Mouse (Mus musculus) forebrain, embryonic 12.5 days (tissue): ENCODE measurements at regions not wholly inside any gene's neighbourhood (a gene's known extent, or its start where the extent isn't known, plus 50 kb on each side); places are given as distances from the start of the nearest gene placed in this dataset.

ENCODE experiments used
- ATAC-seq: fragments of 200-750 bp; cut with Nextera tagmentation; 2 replicates; pipeline ENCODE4 v1.8.0; 2017; ENCODE audit warnings: moderate TSS enrichment; ENCODE audit not compliant: low FRiP score
- H3K27ac ChIP-seq: fragments of 300-500 bp; sonication (generic); 2 replicates; pipeline ENCODE4 v1.5.1; 2016; ENCODE audit warnings: mild to moderate bottlenecking
- H3K27me3 ChIP-seq: fragments of 300-500 bp; sonication (generic); 2 replicates; pipeline ENCODE4 v1.6.1; 2016; ENCODE audit warnings: mild to moderate bottlenecking
- H3K36me3 ChIP-seq: fragments of 300-500 bp; sonication (generic); replicated peaks from 2 replicates; pipeline ENCODE4 v1.6.1; 2016; ENCODE audit warnings: mild to moderate bottlenecking
- H3K4me1 ChIP-seq: fragments of 300-500 bp; sonication (generic); 2 replicates; pipeline ENCODE4 v1.6.1; 2016
- H3K4me2 ChIP-seq: fragments of 300-500 bp; sonication (generic); 2 replicates; pipeline ENCODE4 v1.6.1; 2016; ENCODE audit warnings: mild to moderate bottlenecking, moderate library complexity
- H3K4me3 ChIP-seq: fragments of 300-500 bp; sonication (generic); replicated peaks from 2 replicates; pipeline ENCODE4 v1.5.1; 2016; ENCODE audit warnings: mild to moderate bottlenecking
- H3K9ac ChIP-seq: fragments of 300-500 bp; sonication (generic); 2 replicates; pipeline ENCODE4 v1.6.1; 2016; ENCODE audit warnings: mild to moderate bottlenecking
- H3K9me3 ChIP-seq: fragments of 300-500 bp; sonication (generic); 2 replicates; pipeline ENCODE4 v1.6.1; 2016
- WGBS: fragments of 180-500 bp; shearing (Covaris S2); methylation state at CpG from one replicate; pipeline ENCODE4 v1.1.7; 2016; 5-methylcytosine and 5-hydroxymethylcytosine counted together

DNA sequence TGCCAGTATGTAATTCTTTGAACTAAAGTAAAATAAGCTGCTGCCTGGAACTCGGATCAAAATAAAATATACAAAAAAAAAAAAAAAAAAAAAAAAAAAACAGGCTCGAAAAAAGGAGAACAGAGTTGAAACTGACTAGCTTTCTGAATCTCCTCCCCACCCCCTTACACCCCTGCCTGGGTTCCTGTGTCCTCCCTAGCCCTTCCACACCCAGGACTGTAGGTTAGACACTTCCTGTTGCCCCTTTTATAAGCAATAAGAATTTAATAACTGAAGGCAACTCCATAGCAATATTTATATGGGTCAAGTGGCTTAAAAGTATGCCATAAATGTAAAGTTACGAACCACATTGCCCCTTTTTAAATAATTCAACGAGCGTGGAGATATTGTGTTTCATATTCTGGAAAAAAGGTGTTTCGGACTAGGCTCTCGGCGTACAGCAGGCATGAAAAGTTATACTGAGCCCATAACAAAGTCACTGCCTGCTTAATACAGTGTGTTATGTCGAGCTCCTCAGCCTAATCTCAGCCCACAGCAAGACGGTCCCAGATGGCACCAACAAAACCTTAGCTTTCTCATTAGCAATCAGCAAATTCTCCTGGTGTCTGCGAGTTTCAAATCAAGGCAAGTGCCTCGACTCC is 349.0 kb upstream of the Mki67 start:
- WGBS = 66% methylated on average over 12 of the region's 12 CpGs
- Histone ChIP-seq H3K4me3 (no peak overlapping the region), H3K9ac (no peak overlapping the region), H3K4me1 (peaks cover 21% of the 10 kb centered on the region), H3K27ac (no peak overlapping the region), H3K4me2 (no peak overlapping the region), H3K9me3 (no peaks in the 10 kb centered on the region), H3K27me3 (peaks cover 25% of the 10 kb centered on the region), H3K36me3 (no peaks in the 10 kb centered on the region)
- ATAC-seq = no peak

DNA sequence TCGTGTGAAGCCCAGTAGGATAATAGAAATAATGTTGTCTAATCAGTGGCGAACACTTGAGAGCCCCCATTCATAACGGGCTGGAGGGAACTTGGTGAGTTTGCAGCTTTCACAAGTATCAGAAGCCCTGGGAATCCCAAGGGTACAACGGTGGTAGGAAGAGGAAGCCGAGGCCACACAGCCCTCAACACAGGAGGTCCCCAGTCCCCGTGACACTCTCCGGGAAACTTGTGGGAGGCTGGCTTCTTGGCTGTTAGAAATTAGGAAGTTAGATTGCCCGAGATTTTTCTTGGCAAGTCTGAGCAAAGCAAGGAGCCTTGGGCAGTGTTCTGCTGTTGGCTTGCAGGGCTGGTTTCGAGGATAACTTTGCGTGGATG is 349.5 kb upstream of the Mki67 start:
- Histone ChIP-seq H3K27ac (no peak overlapping the region), H3K36me3 (no peaks in the 10 kb centered on the region), H3K4me1 (peaks cover 18% of the 10 kb centered on the region), H3K27me3 (peaks cover 27% of the 10 kb centered on the region), H3K4me3 (no peak overlapping the region), H3K9me3 (no peaks in the 10 kb centered on the region), H3K4me2 (no peak overlapping the region), H3K9ac (no peak overlapping the region)
- WGBS = 42% methylated on average over 10 of the region's 10 CpGs
- ATAC-seq = no peak

DNA sequence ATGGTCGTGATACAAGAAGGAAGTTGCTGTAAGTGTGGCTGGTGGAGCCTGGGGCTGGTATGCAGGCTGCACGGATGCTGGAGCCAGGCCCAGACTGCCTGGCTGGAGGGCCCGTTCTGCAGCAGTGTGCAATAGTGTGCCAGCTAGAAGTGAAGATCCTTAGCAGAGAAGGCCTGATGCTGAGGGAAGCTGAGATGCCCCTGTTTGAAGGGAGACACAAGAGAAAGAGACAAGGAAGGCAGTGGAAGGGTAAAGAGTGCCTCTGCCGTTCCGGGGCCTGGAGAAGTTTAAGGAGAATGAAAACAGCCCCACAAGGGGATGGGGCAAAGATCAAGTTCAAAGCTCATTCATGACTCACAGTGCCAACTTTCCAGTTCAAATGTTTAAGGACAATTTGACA is 354.7 kb upstream of the Mki67 start:
- Histone ChIP-seq H3K27ac (no peak overlapping the region), H3K9me3 (no peaks in the 10 kb centered on the region), H3K36me3 (no peaks in the 10 kb centered on the region), H3K4me2 (no peak overlapping the region), H3K4me3 (no peak overlapping the region), H3K4me1 (peaks cover 4% of the 10 kb centered on the region; the same call in 1 of the 2 replicates), H3K9ac (no peak overlapping the region), H3K27me3 (peaks cover 26% of the 10 kb centered on the region; the same call in 1 of the 2 replicates)
- 85% methylated on average over 5 of the region's 5 CpGs for WGBS
- no peak for ATAC-seq

DNA sequence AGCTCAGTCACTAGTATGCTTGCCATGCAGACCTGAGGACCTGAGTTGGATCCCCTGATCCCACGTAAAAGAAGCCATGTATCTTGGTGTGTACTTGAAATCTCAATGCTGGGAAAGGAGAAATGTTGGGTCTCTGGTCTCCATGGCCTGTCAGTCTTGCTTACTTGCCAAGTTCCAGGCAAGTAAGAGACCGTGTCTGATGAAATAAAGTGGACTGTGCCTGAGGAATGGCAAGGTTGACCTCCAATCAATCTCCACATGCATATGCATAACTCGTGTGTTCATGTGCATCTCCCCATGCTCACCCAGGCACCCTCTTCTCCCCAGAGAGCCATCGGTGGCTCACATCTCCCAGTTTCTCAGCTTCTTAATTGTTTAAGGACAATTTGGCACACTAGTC is 355.2 kb upstream of the Mki67 start:
- no peak overlapping the region for H3K27ac ChIP-seq
- no peak overlapping the region for H3K4me2 ChIP-seq
- ATAC-seq = no peak
- no peak overlapping the region for H3K4me3 ChIP-seq
- H3K4me1 ChIP-seq = peaks cover 3% of the 10 kb centered on the region; the same call in 1 of the 2 replicates
- H3K9ac ChIP-seq = no peak overlapping the region
- no peaks in the 10 kb centered on the region for H3K36me3 ChIP-seq
- WGBS = 81% methylated on average over 4 of the region's 4 CpGs
- H3K27me3 ChIP-seq = peaks cover 26% of the 10 kb centered on the region; the same call in 1 of the 2 replicates
- no peaks in the 10 kb centered on the region for H3K9me3 ChIP-seq

DNA sequence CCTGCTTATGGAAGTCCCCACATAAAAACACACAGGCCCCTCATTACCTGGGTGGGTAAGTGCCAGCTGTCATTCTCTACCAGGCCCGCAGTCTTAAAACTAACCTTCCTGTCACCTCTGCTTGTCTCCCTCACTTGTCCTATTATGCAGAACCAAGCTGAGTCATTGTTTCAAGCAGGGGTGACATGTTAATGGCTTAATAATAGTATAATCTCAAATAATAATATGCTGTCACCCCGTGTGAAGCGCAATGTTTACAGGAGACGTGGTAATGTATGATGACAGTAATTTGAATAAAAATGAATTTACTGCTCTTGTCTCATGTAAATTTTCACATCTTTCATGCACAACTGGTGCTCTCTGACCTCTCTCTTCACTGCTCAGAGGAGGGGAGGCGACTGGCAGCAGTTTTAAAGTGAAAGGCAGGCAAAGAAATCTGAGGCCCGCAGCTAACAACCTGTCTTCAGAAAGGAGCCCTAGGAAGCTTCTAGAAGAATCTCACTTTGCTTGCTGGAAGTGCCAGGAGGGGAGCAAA is 357.2 kb upstream of the Mki67 start:
- 64% methylated on average over 6 of the region's 6 CpGs for WGBS
- H3K4me1 ChIP-seq = peaks cover 3% of the 10 kb centered on the region; the same call in 1 of the 2 replicates
- H3K4me2 ChIP-seq = no peak overlapping the region
- H3K27me3 ChIP-seq = peaks cover 14% of the 10 kb centered on the region; the same call in 1 of the 2 replicates
- no peak overlapping the region for H3K27ac ChIP-seq
- no peaks in the 10 kb centered on the region for H3K9me3 ChIP-seq
- H3K4me3 ChIP-seq = no peak overlapping the region
- 0 out of 2 replicates have a peak, but pooled peaks have one; percentile 46 for ATAC-seq
- no peaks in the 10 kb centered on the region for H3K36me3 ChIP-seq
- no peak overlapping the region for H3K9ac ChIP-seq

DNA sequence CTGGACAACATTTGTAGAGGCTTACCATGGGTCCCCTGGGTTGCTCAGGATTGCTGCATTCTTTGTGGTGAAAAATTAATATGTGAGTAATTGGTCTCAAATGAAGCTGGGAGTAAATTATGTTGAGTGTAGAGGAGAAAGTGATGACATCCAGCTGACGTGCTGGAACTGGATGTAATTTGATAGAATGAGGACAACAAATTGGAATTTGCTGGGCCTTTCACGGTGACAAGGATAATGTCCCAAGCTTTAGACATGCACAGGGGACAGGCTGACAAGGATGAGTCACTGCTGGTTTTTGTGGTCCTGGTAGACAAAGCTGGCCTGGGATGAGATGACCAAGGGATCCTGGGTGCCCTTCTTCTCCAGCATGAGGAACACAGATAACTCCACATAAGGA is 357.9 kb upstream of the Mki67 start:
- H3K27ac ChIP-seq = no peak overlapping the region
- H3K27me3 ChIP-seq = peaks cover 13% of the 10 kb centered on the region; the same call in 1 of the 2 replicates
- H3K4me3 ChIP-seq = no peak overlapping the region
- ATAC-seq = no peak
- no peak overlapping the region for H3K4me2 ChIP-seq
- H3K36me3 ChIP-seq = no peaks in the 10 kb centered on the region
- 87% methylated on average over 2 of the region's 2 CpGs for WGBS
- H3K9ac ChIP-seq = no peak overlapping the region
- H3K9me3 ChIP-seq = no peaks in the 10 kb centered on the region
- peaks cover 3% of the 10 kb centered on the region; the same call in 1 of the 2 replicates for H3K4me1 ChIP-seq

DNA sequence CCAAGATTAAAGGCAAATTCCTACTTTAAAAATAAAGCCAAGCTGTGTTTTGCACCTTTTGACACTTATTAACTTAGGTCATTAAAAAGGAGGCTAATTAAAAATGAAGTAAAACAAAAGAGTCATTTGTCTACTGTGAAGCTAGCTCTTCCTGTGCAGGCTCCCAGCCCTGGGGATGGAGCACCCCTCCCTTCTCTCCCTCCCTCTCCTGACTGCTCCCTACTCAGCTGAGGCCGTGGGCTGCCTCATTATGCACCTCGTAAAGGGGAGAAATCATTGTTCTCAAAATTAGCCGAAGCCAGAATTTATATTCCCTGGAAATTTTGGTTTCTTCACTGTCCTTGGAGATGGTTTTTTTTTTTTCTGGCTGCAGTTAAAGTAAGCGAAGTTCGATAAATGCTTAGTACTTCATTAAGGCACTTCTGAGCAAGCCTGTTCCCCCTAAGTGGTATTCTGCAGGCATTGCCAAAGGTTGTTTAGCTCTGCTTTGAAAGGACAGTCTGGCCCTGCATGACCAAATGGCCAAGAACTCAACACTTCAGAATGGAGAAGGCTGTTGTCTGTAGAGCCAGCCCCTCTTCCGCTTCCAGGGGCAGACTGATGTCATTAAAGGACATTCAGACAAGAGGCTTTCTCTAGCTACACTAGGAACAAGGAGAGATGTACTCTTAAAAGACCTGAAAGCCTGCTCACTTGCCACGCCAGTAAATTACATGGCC is 365.5 kb upstream of the Mki67 start:
- H3K4me1 ChIP-seq = peaks cover 46% of the 10 kb centered on the region
- no peak for ATAC-seq
- 27% methylated on average over 7 of the region's 7 CpGs for WGBS
- no peak overlapping the region for H3K4me3 ChIP-seq
- H3K9ac ChIP-seq = no peak overlapping the region
- H3K27ac ChIP-seq = no peak overlapping the region
- no peak overlapping the region for H3K4me2 ChIP-seq
- H3K36me3 ChIP-seq = no peaks in the 10 kb centered on the region
- H3K27me3 ChIP-seq = peaks cover 16% of the 10 kb centered on the region
- H3K9me3 ChIP-seq = no peaks in the 10 kb centered on the region

DNA sequence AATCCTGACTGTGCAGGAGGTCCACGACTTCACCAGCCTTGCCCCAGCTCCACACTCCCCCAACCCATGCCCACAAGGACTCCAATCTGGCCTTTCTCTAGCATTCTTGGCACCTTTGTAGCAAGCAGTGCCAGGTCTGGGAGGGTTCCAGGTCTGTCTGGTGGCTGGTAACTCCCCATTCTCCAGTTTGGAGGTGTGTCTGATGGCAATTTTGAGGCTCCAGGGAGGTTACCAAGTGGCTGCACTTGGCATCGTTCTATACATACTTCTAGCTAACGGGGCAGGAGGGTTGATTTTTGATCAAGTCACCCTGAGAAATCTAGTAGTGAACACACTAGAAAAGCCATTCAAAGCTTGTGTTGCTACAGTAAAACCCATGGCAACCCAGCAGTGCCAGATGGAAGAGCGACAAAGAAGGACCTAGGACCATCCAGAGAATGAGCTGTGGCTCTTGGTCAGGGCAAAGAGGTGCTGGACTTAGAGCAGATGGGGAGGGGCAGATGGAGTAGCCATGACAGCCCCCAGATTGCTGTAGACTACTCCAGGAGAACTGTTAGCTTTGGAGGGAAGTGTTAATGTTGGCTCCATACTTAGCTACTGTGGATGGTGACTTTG is 366.2 kb upstream of the Mki67 start:
- H3K4me2 ChIP-seq = no peak overlapping the region
- H3K4me3 ChIP-seq = no peak overlapping the region
- WGBS = 77% methylated on average over 4 of the region's 4 CpGs
- peaks cover 46% of the 10 kb centered on the region for H3K4me1 ChIP-seq
- no peak overlapping the region for H3K9ac ChIP-seq
- no peaks in the 10 kb centered on the region for H3K9me3 ChIP-seq
- no peak overlapping the region for H3K27ac ChIP-seq
- ATAC-seq = no peak
- peaks cover 19% of the 10 kb centered on the region for H3K27me3 ChIP-seq
- no peaks in the 10 kb centered on the region for H3K36me3 ChIP-seq

DNA sequence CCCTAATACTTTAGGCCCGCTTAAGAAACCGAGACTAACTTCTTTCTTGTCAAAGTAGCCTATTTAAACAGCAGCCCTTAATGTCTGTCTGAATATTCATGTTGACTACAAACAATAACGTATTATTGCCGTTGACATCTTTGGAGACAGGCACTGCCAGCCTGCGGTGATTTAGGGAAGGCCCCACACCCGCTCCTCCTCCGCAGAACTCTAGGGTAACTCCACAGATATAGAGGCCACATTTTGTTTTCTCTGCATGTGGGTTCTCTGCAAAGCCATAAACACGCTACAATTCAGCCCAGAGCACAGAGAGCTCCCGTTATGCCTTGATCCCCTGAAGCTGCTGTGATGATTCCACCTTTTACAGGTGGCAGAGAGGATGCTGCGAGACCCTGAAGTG is 366.8 kb upstream of the Mki67 start:
- Histone ChIP-seq H3K9me3 (no peaks in the 10 kb centered on the region), H3K27ac (peak overlapping the region; percentile 75), H3K27me3 (peaks cover 19% of the 10 kb centered on the region), H3K4me1 (peaks cover 46% of the 10 kb centered on the region), H3K36me3 (no peaks in the 10 kb centered on the region), H3K4me3 (no peak overlapping the region), H3K9ac (no peak overlapping the region), H3K4me2 (no peak overlapping the region)
- WGBS = 54% methylated on average over 10 of the region's 10 CpGs
- ATAC-seq = no peak

DNA sequence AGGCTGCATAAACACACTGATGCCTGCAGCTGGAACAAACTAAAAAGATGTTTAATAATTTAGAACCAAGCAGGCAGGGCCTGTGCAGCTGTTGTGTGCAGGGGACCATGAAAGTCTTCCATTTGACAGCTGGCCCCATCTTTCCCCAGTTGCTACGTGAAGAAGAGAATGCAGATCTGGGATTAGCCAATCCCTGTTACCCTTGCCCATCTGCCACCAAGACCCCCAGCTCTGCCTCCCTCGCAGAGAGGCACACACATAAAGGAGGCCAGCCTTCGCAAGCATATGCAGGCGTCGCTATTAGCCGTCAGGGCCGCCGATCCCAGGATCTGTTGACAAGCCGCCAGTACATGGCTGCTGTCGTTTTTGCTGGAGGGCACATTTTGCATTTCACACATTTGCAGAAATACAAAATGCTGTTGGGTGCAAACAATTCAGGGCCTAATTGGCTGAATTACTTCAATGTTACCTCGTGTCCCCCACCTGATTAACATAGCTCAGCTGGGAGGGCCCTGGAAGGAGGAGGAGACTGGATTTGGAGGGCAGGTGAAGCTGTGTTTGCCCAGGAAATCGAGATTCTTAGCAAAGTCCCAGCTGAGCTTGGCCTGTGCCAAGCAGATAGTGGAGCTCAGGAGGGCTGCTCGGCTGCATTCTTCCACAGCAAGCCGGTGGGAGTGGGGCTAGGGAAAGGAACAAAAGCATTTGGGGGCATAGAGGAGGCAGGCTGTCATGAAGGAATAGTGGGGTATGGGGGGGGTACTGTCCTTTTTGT is 367.6 kb upstream of the Mki67 start:
- no peak overlapping the region for H3K4me3 ChIP-seq
- no peaks in the 10 kb centered on the region for H3K36me3 ChIP-seq
- no peaks in the 10 kb centered on the region for H3K9me3 ChIP-seq
- peaks cover 19% of the 10 kb centered on the region for H3K27me3 ChIP-seq
- no peak overlapping the region for H3K4me2 ChIP-seq
- peak overlapping the region; percentile 75 for H3K27ac ChIP-seq
- 20% methylated on average over 14 of the region's 14 CpGs for WGBS
- peaks cover 46% of the 10 kb centered on the region for H3K4me1 ChIP-seq
- H3K9ac ChIP-seq = no peak overlapping the region
- ATAC-seq = peak; percentile 90

DNA sequence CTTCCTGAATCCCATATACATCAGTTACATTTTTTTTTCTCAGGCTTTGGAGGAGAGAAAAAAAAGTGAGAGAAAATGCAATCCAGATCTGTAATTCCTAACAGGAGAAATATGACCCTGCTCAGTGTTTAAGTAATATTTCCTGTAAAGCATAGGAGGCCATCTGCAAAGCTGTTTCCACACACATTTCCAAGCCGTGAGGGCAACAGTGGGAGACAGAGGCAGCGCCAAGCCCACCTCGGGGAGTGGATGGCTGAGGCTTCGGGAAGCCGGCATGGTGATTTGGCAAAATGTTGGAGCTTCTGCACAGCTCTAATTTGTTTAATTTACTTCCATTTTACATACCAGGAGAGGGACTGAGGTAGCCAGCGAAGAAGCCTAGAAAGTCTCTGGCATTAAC is 372.6 kb upstream of the Mki67 start:
- H3K9me3 ChIP-seq = no peaks in the 10 kb centered on the region
- H3K4me1 ChIP-seq = peaks cover 11% of the 10 kb centered on the region
- WGBS = 87% methylated on average over 6 of the region's 6 CpGs
- no peaks in the 10 kb centered on the region for H3K36me3 ChIP-seq
- H3K27ac ChIP-seq = no peak overlapping the region
- H3K27me3 ChIP-seq = peaks cover 20% of the 10 kb centered on the region
- H3K4me2 ChIP-seq = no peak overlapping the region
- no peak for ATAC-seq
- no peak overlapping the region for H3K9ac ChIP-seq
- no peak overlapping the region for H3K4me3 ChIP-seq
